Comparison of ENCODE assay signal across 8 mouse cellular contexts in the genomic region with DNA sequence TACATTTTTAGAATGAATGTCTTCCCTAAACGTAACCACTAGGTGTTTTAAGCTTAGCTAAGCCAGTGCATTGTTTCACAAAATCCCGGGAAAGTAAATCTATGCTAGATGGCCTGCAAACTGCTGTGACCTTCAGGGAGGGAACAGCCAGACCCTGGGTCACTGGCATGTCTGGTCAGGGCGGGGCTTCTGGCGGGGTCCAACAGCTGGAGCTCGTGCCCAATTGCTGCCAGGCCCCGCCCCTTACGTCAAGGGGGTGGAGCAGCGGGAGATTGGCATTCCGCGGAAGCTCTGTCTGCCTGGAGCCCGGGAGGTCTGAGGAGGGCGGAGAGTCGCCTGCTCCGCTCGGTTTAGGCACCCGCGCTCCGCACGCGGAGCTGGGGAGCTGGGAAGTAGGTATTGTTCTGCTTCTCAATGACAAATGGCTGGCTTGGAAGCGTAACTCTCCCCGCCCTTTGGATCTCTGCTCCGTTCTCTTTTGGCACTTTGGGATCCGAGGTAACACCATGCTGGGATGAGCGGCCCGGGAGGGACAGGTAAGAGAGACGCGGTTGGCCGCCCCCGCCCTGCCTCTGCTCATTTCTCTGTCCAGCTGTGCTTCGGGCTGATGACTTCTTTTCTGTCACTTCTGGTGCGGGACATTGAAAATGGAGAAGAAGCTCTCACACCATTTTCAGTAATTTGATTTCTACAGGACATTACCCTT. TPM values are rescaled to one million over a fixed set of nuclear protein-coding genes. Genes with fewer than 3 reads are reported as not detected.
A peak's percentile ranks its signal among the peaks of the same experiment; 100 is the strongest.
DNase-seq lines count a peak whose midpoint lies in the region; ATAC-seq and TF ChIP-seq lines count a peak whose summit lies in the region.

No protein-coding gene starts in this region.

- peaks cover 7% of the 10 kb centered on the region; the same call in 1 of the 2 replicates for H3K27me3 ChIP-seq in hindbrain, embryonic 10.5 days (ENCODE audit: insufficient read depth, poor library complexity, severe bottlenecking)
- no peaks in the 10 kb centered on the region for H3K27me3 ChIP-seq in lung, postnatal 0 days (replicated peaks; ENCODE audit: insufficient read depth, low read length)

- peak; percentile 89 for DNase-seq in MN1 (ENCODE audit: low spot score)
- peak; percentile 27 for DNase-seq in cerebellum, adult 9-10 months
- DNase-seq in hindbrain, embryonic 10.5 days (ENCODE audit: low spot score): peak; percentile 95
- peak; percentile 83 for DNase-seq in layer of hippocampus, adult 9-11 months
- DNase-seq in lung, postnatal 0 days (ENCODE audit: low spot score): peak; percentile 96
- peak; percentile 88 for DNase-seq in ovary, postnatal 14 days (ENCODE audit: low spot score)
- DNase-seq in thymus, postnatal 14 days: peak; percentile 91

- no peaks in the 10 kb centered on the region for H3K9me3 ChIP-seq in hindbrain, embryonic 10.5 days
- no peaks in the 10 kb centered on the region for H3K9me3 ChIP-seq in lung, postnatal 0 days (ENCODE audit: low read length)

- H3K9ac ChIP-seq in lung, postnatal 0 days (replicated peaks; ENCODE audit: low read depth): peak overlapping the region; percentile 27

- peak overlapping the region; percentile 84 for H3K27ac ChIP-seq in hindbrain, embryonic 10.5 days
- peak overlapping the region; percentile 75 for H3K27ac ChIP-seq in lung, postnatal 0 days (ENCODE audit: low read length)

- H3K36me3 ChIP-seq in hindbrain, embryonic 10.5 days: no peaks in the 10 kb centered on the region
- no peaks in the 10 kb centered on the region for H3K36me3 ChIP-seq in lung, postnatal 0 days (ENCODE audit: insufficient read depth, low read length)

- peak; percentile 31 for TF ChIP-seq CTCF in lung, postnatal 0 days (IDR thresholded peaks at IDR 0.05)

- H3K4me2 ChIP-seq in lung, postnatal 0 days (replicated peaks; ENCODE audit: low read depth, low read length): peak overlapping the region; percentile 83

- TF ChIP-seq EP300 in lung, postnatal 0 days (IDR thresholded peaks at IDR 0.05): no peak; the same call in 1 of the 2 replicates

- WGBS in hindbrain, embryonic 10.5 days: under 1% methylated on average over 32 of the region's 32 CpGs
- WGBS in lung, postnatal 0 days: under 1% methylated on average over 32 of the region's 32 CpGs

- peaks cover 19% of the 10 kb centered on the region for H3K4me1 ChIP-seq in hindbrain, embryonic 10.5 days (replicated peaks)
- H3K4me1 ChIP-seq in lung, postnatal 0 days (ENCODE audit: insufficient read depth, low read depth, low read length): peaks cover 13% of the 10 kb centered on the region; the same call in 1 of the 2 replicates

- peak overlapping the region; percentile 66 for H3K4me3 ChIP-seq in hindbrain, embryonic 10.5 days
- peak overlapping the region; percentile 69 for H3K4me3 ChIP-seq in lung, postnatal 0 days (ENCODE audit: low read depth, low read length)

- ATAC-seq in frontal cortex, adult (ENCODE audit: low TSS enrichment): peak; percentile 99
- peak; percentile 98 for ATAC-seq in lung, postnatal 0 days

RNA-seq across cellular contexts. Expression of gene Commd8, which starts 35.2 kb away (rescaled TPM):
- 152 and 154 TPM in 2 replicates for polyA plus RNA-seq in hindbrain, embryonic 10.5 days (2016; fragmentation: Nextera tagmentation; extraction: Ambion mirVana)
- polyA plus RNA-seq in lung, postnatal 0 days (2015; fragmentation: Nextera tagmentation; extraction: Ambion mirVana): 106 and 109 TPM in 2 replicates

Comparison
In these comparisons a context has a peak if more than half of its experiments do, and no peak if none do; other contexts are left out.
1. Peak in every context shown above with its lines: DNase-seq, ATAC-seq, H3K4me3 ChIP-seq and H3K27ac ChIP-seq.
2. DNase-seq: peak in every context shown above with its lines; median percentile 96 in lung, postnatal 0 days; 95 in hindbrain, embryonic 10.5 days; 91 in thymus, postnatal 14 days; 89 in MN1; 88 in ovary, postnatal 14 days; 83 in layer of hippocampus, adult 9-11 months; 27 in cerebellum, adult 9-10 months.